Mouse (Mus musculus) T-helper 1 cell (primary cell): ENCODE measurements around the gene Tbc1d17.

ENCODE experiments used
- in situ Hi-C: fragments of 300-600 bp; cut with MboI, MseI; formaldehyde crosslinking; loops from one replicate; pipeline ENCODE4 v1.15.1; 2025; ENCODE audit warnings: high pct_unique_total_duplicates

Gene Tbc1d17

DNA sequence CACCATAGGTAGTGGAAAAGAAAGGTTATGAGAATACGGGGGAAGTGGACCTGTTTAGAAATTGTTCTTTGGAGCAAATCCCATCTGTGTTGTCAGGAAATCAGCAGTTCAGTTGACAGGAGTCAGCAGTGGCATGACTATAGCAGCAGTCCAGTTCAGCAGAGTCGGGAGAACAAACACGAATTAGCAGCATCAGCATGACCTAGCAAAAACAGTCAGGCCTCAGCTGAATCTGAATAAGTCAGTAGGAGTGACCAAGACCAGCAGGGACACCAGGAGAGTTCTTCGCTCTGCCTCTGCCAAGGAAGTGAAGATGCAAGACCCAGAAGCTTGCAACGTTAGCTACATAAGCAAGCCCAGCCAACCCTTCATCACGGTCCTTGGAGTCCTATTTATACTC, 56.1 kb downstream of the Tbc1d17 start:
- in situ Hi-C loops, result loop anchor here (5.0 to 25.0 kb wide), 3 partner anchors 688 to 1820 kb away; partner anchors contain the start of gene Klk1b21

DNA sequence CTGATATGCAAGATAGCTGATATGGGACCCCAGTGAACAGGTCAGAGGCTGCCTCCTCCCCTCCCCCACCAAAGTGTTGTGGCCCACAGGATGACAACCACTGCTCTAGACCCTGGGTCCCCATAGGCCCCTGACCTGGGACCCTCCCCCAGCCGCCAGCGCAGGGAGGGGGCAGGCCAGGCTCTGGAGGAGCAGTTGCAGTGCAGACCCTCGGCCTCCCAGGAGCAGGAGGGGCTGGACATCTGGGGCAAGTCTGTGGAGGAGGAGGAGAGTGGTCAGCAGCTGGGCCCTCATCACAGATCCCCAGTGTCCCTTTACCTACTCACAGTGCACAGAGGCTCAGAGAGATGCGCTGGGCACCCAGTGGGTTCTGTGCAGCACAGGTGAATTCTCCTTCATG, 58.8 kb downstream of the Tbc1d17 start:
- in situ Hi-C loops, result loop anchor here (5.0 to 25.0 kb wide), 3 partner anchors 685 to 1822 kb away; partner anchors contain the start of gene Klk1b21

DNA sequence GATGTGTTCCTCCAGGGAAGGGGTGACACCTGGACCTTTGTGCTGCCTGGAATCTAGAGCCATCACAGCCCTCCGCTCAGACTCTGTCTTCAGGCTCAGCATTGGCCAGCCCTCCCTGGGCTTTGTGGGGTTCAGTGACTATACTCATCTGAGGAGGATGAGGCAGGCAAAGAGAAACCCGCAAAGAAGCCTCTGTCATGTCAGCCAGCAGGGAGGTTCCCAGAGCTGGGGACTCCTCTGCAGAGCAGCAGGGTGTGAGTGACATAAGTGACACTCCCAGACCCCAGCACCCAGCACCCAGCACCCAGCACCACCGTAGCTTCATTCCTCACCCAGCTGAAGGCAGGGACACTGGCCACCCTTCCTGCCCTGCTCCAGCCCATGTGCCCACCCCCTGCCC, 59.3 kb downstream of the Tbc1d17 start:
- in situ Hi-C loops, result loop anchor here (25.0 kb wide), 1 partner anchor 1823 kb away; no protein-coding TSS in a partner anchor
